Mouse (Mus musculus): ENCODE results near the gene Hs2st1. TPM values are rescaled to one million over a fixed set of nuclear protein-coding genes. Genes with fewer than 3 reads are reported as not detected.

Hs2st1 gene
- polyA plus RNA-seq, 1 experiment, result 1.5 TPM

- Histone ChIP-seq H3K9me3 (no peaks in the 10 kb centered on the region), H3K4me3 (replicated peaks) (no peak overlapping the region), H3K4me1 (peaks cover 57% of the 10 kb centered on the region), H3K36me3 (replicated peaks; ENCODE audit: low read length) (peaks cover 6% of the 10 kb centered on the region), H3K27me3 (replicated peaks) (no peaks in the 10 kb centered on the region)
- TF ChIP-seq GATA1 (IDR thresholded peaks at IDR 0.05; ENCODE audit: borderline replicate concordance, low read length) (no peak), FLI1 (IDR thresholded peaks at IDR 0.05; ENCODE audit: low read length) (no peak)
Observed at GRCm38 (mm10) chr3:144545152-144545551, 24.8 kb downstream of the Hs2st1 start.

GRCm38 (mm10) chr3:144541906-144542438 is 28.0 kb downstream of the Hs2st1 start:
- H3K9me3 ChIP-seq, result no peaks in the 10 kb centered on the region
- peaks cover 70% of the 10 kb centered on the region for H3K4me1 ChIP-seq
- H3K36me3 ChIP-seq (replicated peaks; ENCODE audit: low read length), result no peaks in the 10 kb centered on the region
- no peaks in the 10 kb centered on the region for H3K27me3 ChIP-seq (replicated peaks)
- TF ChIP-seq FLI1 (IDR thresholded peaks at IDR 0.05; ENCODE audit: low read length), result no peak
- no peak for TF ChIP-seq GATA1 (IDR thresholded peaks at IDR 0.05; ENCODE audit: borderline replicate concordance, low read length)
- H3K4me3 ChIP-seq (replicated peaks), result peak overlapping the region; percentile 38

GRCm38 (mm10) chr3:144540805-144541204 is 29.2 kb downstream of the Hs2st1 start:
- TF ChIP-seq GATA1 (IDR thresholded peaks at IDR 0.05; ENCODE audit: borderline replicate concordance, low read length) (no peak), FLI1 (IDR thresholded peaks at IDR 0.05; ENCODE audit: low read length) (no peak)
- H3K9me3 ChIP-seq, result no peaks in the 10 kb centered on the region

GRCm38 (mm10) chr3:144539051-144539450 is 30.9 kb downstream of the Hs2st1 start:
- TF ChIP-seq FLI1 (IDR thresholded peaks at IDR 0.05; ENCODE audit: low read length) (no peak), GATA1 (IDR thresholded peaks at IDR 0.05; ENCODE audit: borderline replicate concordance, low read length) (no peak)
- Histone ChIP-seq H3K36me3 (replicated peaks; ENCODE audit: low read length) (no peaks in the 10 kb centered on the region), H3K4me1 (peaks cover 76% of the 10 kb centered on the region), H3K27me3 (replicated peaks) (no peaks in the 10 kb centered on the region), H3K4me3 (replicated peaks) (no peak overlapping the region), H3K9me3 (no peaks in the 10 kb centered on the region)

More at GRCm38 (mm10) chr3:144540805-144541204, 29.2 kb downstream of the Hs2st1 start:
- H3K27me3 ChIP-seq (replicated peaks), result no peaks in the 10 kb centered on the region
- no peak overlapping the region for H3K4me3 ChIP-seq (replicated peaks)
- peaks cover 68% of the 10 kb centered on the region for H3K4me1 ChIP-seq
- H3K36me3 ChIP-seq (replicated peaks; ENCODE audit: low read length), result no peaks in the 10 kb centered on the region

- H3K9me3 ChIP-seq, result no peaks in the 10 kb centered on the region
- H3K27me3 ChIP-seq (replicated peaks), result no peaks in the 10 kb centered on the region
- peaks cover 81% of the 10 kb centered on the region for H3K4me1 ChIP-seq
- TF ChIP-seq FLI1 (IDR thresholded peaks at IDR 0.05; ENCODE audit: low read length), result no peak
- TF ChIP-seq GATA1 (IDR thresholded peaks at IDR 0.05; ENCODE audit: borderline replicate concordance, low read length), result no peak
- H3K36me3 ChIP-seq (replicated peaks; ENCODE audit: low read length), result no peaks in the 10 kb centered on the region
- H3K4me3 ChIP-seq (replicated peaks), result peak overlapping the region; percentile 81
Observed at GRCm38 (mm10) chr3:144537078-144537855, 32.7 kb downstream of the Hs2st1 start.

GRCm38 (mm10) chr3:144535056-144535455 is 34.9 kb downstream of the Hs2st1 start:
- peaks cover 80% of the 10 kb centered on the region for H3K4me1 ChIP-seq
- no peak overlapping the region for H3K4me3 ChIP-seq (replicated peaks)
- no peaks in the 10 kb centered on the region for H3K9me3 ChIP-seq
- H3K36me3 ChIP-seq (replicated peaks; ENCODE audit: low read length), result no peaks in the 10 kb centered on the region
- no peak for TF ChIP-seq GATA1 (IDR thresholded peaks at IDR 0.05; ENCODE audit: borderline replicate concordance, low read length)
- TF ChIP-seq FLI1 (IDR thresholded peaks at IDR 0.05; ENCODE audit: low read length), result no peak
- no peaks in the 10 kb centered on the region for H3K27me3 ChIP-seq (replicated peaks)

- H3K4me3 ChIP-seq (replicated peaks), result no peak overlapping the region
- no peak for TF ChIP-seq GATA1 (IDR thresholded peaks at IDR 0.05; ENCODE audit: borderline replicate concordance, low read length)
- H3K27me3 ChIP-seq (replicated peaks), result no peaks in the 10 kb centered on the region
- no peaks in the 10 kb centered on the region for H3K9me3 ChIP-seq
- H3K36me3 ChIP-seq (replicated peaks; ENCODE audit: low read length), result no peaks in the 10 kb centered on the region
- peaks cover 62% of the 10 kb centered on the region for H3K4me1 ChIP-seq
Observed at GRCm38 (mm10) chr3:144531023-144531422, 39.0 kb downstream of the Hs2st1 start.

GRCm38 (mm10) chr3:144527918-144528317 is 42.1 kb downstream of the Hs2st1 start:
- Histone ChIP-seq H3K27me3 (replicated peaks) (no peaks in the 10 kb centered on the region), H3K36me3 (replicated peaks; ENCODE audit: low read length) (peaks cover 5% of the 10 kb centered on the region), H3K9me3 (no peaks in the 10 kb centered on the region), H3K4me1 (peaks cover 64% of the 10 kb centered on the region), H3K4me3 (replicated peaks) (no peak overlapping the region)
- TF ChIP-seq FLI1 (IDR thresholded peaks at IDR 0.05; ENCODE audit: low read length) (no peak), GATA1 (IDR thresholded peaks at IDR 0.05; ENCODE audit: borderline replicate concordance, low read length) (no peak)

- H3K4me1 ChIP-seq, result peaks cover 36% of the 10 kb centered on the region
- no peaks in the 10 kb centered on the region for H3K27me3 ChIP-seq (replicated peaks)
- no peaks in the 10 kb centered on the region for H3K9me3 ChIP-seq
- no peak overlapping the region for H3K4me3 ChIP-seq (replicated peaks)
- TF ChIP-seq GATA1 (IDR thresholded peaks at IDR 0.05; ENCODE audit: borderline replicate concordance, low read length) (no peak), FLI1 (IDR thresholded peaks at IDR 0.05; ENCODE audit: low read length) (no peak)
- peaks cover 7% of the 10 kb centered on the region for H3K36me3 ChIP-seq (replicated peaks; ENCODE audit: low read length)
Observed at GRCm38 (mm10) chr3:144519581-144520272, 50.3 kb downstream of the Hs2st1 start.

GRCm38 (mm10) chr3:144518917-144519316 is 51.1 kb downstream of the Hs2st1 start:
- TF ChIP-seq GATA1 (IDR thresholded peaks at IDR 0.05; ENCODE audit: borderline replicate concordance, low read length), result no peak
- TF ChIP-seq FLI1 (IDR thresholded peaks at IDR 0.05; ENCODE audit: low read length), result no peak
- no peaks in the 10 kb centered on the region for H3K27me3 ChIP-seq (replicated peaks)
- peaks cover 5% of the 10 kb centered on the region for H3K36me3 ChIP-seq (replicated peaks; ENCODE audit: low read length)
- no peak overlapping the region for H3K4me3 ChIP-seq (replicated peaks)
- no peaks in the 10 kb centered on the region for H3K9me3 ChIP-seq
- H3K4me1 ChIP-seq, result peaks cover 33% of the 10 kb centered on the region
